Mouse (Mus musculus): Measurements from ENCODE around the gene Parm1. TPM values are rescaled to one million over a fixed set of nuclear protein-coding genes. Genes with fewer than 3 reads are reported as not detected.

Gene Parm1
- total RNA-seq, 4 experiments from 2014 or later = 36.5 to 42.4 (median 39.2) TPM

DNA sequence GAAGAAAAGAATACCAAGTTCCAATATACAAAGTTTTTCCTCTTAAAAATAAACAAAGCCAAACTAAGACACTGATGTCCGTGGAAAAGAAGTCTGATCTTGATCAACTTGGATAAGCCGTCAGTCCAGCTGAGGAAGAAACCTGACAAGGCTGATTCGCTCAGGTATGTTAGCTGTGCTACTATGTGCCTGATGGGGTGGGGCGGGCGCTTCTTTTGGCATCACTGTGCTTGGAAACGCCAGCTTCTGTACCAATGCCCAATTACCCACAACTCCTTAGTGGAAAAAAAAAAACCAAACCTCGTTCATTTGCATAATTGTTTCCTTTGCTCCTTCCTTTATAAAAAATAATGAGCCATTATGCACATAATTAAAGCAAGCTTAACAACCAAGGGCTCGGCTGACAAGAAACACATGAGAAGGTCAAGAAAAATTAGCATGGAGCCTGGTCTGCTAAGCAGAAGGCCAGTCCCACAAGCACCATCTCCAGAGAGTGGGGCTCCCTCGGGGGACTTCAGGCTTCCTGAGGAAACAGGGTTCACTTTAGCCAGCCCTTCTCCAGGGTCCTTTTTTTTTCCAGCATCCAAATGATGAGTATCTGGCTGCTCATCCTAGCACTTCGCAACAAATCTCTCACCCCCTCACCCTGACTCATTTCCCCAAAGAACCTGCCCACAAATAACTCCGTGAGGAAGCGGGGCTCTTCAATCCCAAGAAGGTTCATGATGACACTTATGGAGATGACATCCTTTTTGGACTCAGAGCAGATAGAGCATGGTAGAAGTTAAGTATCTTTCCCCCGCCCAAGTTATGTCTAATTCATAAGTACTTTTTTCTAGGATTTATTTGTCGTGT is 135.9 kb downstream of the Parm1 start:
- DNase-seq (ENCODE audit: low spot score in 2 of 2) = peak in 1 of 2 experiments; percentile 9

DNA sequence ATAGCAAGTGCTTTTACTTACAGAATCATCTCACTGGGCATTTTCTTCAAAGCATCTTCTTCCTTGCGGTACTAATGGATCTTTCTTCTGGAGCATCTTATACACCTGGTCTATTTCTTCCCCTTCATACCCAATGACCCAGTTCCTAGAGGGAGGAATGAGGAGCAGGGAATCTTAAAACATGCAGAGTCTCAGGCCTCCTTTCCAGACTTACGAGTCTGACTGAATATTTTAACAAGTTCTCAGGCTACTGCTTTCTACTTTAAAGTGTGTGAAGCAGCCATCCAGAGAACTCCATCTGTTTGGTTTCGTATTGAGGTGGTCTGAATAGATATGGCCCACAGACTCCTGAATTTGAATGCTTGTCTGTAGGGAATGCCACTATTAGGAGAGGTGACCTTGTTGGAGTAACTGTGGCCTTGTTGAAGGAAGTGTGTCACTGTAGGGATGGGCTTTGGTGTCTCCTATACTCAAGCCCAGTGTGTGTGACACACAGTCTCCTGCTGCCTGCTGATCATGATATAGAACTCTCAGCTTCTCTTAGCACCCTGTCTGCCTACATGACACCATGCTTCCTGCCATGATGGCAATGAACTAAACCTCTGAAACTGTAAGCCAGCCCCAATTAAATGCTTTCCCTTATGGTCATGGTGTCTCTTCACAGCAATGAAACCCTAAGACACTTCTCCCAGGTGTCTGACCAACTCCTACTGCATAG is 137.1 kb downstream of the Parm1 start:
- no peak for DNase-seq (ENCODE audit: low spot score in 2 of 2)

DNA sequence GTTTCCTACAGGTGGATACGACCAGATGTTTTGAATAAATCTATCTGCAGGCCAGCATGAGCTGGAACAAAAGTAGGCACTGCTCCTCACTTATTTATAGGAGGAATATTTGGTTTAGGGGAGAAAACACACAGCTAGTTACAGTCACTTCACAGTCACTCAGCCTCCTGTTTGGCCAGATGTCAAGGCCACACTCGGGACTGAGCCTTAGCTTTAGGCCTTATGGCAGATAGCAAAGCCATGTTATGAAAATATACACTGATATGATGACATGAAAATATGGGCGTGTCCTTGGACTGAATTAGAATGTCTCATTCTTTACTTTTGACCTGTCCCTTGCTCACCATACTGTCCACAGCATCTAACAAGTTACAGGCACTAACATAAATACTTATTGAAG is 137.8 kb downstream of the Parm1 start:
- DNase-seq (ENCODE audit: low spot score in 2 of 2) = no peak

DNA sequence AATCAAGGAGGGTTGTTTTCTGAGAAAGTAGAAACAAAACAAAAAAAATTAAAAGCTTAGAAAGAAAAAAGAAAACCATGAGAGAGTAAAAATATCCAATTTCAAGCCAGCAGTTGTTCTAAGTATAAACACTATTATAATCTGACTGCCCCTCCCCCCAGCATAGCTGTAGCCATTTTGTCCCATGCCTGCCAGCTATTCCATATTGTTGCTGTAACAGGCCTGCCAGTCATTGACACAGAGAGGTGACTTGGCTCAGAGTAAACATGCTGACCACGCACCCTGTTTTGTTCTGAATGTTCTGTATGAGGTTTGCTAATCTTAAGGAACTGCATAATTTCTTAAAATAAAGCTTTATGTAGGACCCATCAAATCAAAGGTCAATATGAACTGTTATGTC is 145.3 kb downstream of the Parm1 start:
- no peak for DNase-seq (ENCODE audit: low spot score in 2 of 2)

DNA sequence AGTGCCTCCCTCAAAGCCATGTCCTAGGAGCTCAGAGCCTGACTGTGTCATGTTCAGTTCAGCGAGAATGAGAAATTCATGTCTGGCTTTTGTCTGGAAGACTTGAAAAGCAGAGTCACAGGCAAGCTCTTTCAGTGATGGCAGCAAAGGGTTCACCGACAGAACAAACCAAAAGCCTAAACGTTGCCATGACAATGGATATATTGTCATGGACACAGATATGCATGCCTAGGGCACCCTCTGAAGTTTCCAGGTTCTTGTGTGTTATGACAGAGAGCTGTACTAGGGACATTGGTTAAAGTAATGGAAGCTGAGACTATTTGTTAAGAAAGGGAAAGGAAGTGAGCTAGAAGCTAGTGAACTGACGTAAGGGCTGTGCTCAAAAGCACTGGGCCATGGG is 149.7 kb downstream of the Parm1 start:
- DNase-seq (ENCODE audit: low spot score in 2 of 2) = no peak

DNA sequence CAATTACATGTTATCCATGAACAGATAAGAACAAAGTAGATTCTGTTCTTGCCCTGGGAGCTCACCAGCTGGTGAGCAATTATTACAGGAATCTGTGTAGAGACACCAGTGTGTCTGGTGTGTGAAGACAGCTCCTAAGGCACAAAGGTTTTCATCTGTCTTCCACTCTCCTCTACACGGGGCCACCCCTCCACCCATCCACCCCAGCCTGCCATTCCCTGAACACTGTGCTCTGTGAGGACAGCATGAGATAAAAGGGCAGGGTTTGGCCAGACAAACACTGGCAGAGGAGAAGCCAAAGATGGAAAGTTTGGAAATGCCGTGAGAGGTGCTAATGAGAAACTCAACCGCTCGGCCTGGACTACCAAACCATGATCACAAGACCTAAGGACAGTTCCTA is 151.8 kb downstream of the Parm1 start:
- no peak for DNase-seq (ENCODE audit: low spot score in 2 of 2)

Other genes starting within 250 kb of the Parm1 start
- gene Btc, start 114.6 kb upstream of the Parm1 start, total RNA-seq (2022) = 1 to 10 TPM in 1 of 4 experiments, under 1 TPM in 3; 0.50 to 1.2 (median 0.77) TPM

All from left cerebral cortex, adult 8-10 months (tissue).